Mouse (Mus musculus) heart, adult 8-10 months (tissue): ENCODE measurements around the gene Ak4. TPM values are rescaled to one million over a fixed set of nuclear protein-coding genes. Genes with fewer than 3 reads are reported as not detected.

Source experiments
- DNase-seq: peaks from one replicate; pipeline ENCODE4 v3.0.0; 2022; ENCODE audit warnings: low spot score
- total RNA-seq, 4 experiments: library from RNA; stranded (reverse); gene quantifications; 2 replicates each; pipeline ENCODE4 v1.2.4; 2022

The Ak4 gene
- total RNA-seq, 4 experiments from 2014 or later, result 28.8 to 57.2 (median 40.5) TPM

DNA sequence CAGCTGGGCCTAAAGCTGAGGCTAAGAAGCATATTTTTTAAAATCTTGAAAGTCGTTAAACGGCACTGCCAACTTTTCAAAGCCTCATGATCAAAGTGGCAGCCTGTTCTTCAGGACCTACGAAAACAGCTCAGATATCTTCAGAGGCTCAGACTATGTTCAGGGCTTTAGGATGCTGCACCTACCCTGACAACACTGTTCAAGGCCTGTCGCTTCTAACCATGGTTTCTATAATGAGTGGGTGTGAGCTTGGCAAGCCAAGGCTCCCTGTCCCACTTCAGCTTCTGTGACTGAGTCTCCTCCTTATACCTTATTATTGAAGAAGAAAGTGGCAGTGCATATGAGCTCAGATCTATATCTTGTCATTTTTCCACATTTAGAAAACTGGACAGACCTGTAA, 40.3 kb downstream of the Ak4 start:
- no peak for DNase-seq

DNA sequence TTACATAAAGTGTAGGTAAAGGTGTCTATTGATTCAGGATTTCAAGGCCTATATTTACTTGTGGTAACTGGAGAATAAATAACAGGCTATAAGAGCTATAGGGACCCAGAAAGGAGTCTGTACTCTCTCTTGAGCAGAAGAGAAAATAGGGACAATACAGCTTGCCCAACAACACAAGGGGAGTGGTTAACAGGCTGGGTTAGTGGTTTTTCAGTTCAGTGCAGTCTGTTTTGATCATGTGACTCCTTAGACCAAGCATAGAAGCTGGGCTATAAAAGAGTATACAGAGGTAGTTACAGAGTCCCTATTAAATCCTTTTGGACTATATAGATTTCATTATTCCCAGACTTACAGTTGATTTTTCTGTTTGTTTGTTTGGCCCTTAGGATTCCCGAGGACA, 41.0 kb downstream of the Ak4 start:
- no peak for DNase-seq

DNA sequence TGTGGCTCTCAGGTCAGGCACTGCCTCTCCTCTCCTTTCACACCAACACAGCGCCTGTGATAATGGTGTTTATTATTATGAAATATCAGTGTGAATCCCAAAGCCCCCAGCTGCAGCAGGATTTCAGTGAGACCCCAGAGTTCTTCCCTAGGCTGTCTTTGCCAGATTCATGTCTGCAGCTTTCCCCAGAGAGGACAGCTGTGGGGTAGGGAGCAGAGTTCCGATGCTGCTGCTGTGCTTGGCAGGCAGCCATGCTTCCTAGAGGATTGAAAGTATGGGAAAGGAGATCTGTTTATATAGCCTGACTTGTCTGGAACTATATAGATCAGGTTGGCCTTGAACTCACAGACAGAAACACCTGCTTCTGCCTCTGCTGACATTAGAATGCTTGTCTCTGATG, 43.0 kb downstream of the Ak4 start:
- no peak for DNase-seq

DNA sequence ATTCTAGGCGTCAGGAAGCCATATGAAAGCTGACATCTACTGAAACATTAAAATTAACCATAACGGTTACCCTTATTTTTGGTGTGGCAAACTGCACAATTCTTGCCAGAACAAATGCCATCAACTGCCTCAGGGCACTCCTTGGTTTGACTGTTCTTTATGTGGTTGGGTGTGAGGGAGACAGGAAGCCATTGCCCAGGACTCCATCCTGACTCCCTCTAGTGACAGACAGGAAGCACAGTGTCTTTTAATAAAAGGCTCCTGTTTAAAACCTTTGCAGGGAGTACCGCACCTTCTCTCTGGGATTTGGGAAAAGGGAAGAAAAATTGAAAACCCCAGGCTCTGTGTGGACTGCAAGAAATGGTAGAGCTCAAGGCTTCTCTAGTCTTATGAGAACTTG, 47.2 kb downstream of the Ak4 start:
- no peak for DNase-seq

DNA sequence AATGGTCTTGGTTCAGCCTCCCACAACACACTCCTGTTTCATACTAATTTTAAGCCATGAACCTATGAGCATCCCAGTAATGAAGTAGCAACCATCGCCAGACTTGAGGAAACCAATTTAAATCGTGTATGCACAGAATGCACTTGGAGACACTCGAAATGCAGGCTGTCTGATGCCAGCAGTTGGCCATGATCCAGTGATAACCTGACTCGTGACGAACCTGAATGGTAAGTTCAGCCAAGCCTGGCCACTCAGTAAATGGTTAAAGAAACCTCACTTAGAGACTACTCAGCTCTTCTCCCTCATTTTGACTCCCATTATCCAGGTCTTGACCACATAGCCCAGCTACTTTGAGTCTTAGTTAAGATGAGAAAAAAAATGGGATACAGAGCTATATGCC, 50.2 kb downstream of the Ak4 start:
- DNase-seq, result no peak

DNA sequence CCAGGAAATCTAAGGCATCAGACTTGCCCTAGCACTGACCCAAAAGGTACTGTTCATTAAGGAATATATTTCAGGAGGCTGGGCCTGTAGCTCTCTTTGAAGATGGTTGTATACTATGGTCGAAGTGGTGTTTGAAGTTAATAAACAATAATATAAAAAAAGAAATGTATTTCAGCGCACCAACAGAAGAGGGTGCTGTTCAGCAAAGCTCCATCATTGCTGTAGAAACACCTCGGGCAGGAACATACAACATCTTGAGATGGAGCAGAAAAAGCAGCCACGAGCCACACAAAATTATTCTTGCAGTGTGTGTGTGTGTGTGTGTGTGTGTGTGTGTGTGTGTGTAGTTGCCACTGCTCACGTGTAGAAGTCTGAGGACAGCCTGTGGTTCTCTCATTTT, 51.5 kb downstream of the Ak4 start:
- no peak for DNase-seq

DNA sequence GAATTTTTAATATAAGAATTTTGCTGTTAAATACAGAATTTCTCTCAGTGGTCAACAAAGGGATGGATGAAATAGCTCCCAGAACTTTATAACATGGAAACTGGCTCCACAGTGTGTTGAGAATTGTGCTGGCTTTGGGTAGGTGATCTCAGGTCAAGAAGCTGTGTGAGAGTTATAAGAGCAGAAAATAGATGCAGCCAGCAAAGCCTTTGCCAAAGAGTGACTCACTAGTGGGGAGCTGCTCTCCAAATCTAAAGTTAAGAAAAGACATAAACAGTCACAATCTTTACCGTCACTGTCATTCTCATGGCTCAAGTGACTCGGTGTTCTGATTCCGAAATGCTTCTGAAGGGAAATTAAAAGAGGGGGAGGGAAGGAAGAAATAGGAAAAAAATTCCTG, 53.7 kb downstream of the Ak4 start:
- DNase-seq, result peak; percentile 34

DNA sequence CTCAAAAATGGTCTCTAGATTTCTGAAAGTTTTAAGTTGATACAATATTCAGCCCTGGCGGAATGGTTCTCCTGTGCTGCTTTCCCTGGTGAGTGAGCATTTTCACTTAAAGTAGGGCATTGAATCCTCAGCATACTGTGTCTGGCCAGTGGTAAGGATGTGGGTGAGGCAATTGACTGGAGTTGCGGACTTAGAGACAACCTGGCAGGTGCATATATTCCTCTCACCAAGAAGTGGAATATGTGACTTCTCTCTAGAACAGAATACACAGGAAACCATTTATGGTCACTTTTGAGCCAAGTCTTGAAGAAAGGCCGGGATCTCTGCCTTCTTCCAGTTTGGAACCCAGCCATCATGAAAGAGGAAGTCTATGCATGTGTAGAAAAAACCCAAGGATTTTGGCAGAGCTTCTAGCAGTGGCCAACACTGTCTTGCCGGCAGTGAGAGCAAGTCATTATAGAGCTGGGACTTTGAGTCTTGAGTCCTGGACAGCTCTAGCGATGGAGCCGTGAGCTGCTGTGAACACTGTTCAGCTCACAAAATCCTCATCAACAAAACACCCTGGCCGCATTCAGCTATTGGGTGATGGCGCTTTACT, 71.3 kb downstream of the Ak4 start:
- peak; percentile 17 for DNase-seq

DNA sequence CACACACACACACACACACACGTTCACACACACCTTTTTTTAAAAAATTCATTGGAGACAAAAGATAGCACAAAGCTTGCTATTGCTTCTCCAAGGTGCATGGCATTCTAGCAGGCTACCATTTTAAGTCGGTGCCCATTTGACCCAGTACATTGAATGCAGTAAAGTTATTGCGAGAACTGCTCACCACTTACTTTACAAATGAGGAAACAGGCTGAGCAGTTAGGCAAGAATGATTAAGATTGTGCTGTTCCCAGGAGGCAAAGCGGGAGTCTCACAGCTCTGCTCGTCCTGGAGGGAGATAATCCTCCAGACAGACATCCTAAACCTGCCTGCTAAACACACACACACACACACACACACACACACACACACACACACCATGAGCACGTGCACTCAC, 72.6 kb downstream of the Ak4 start:
- DNase-seq, result no peak

DNA sequence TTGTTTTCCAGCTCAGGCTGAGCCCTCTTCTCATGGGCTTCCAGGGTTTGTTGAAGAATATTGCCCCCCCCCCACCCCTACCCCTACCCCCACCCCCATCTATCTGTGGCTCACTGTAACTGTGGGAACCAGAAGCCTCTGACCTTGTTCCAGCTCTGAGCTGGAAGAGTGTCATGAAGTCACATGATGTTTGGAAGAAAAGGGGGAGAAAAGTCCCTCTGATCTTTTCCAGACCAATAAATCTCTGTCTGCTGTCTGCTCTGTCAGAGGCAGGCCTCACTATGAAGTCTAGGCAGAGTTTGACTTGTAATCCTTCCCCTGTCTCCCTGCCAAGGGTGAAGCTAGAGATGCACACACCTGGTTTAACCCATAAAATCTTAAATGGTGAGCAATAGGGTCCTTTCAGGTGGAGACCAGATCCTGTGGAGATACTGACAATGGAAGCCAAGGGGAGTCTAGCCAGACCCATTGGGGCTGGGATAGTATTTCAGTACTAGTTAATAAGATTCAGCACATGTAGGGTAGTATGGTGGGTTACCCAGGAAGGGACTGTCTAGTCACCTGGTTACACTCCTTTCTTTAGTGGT, 74.6 kb downstream of the Ak4 start:
- DNase-seq, result no peak

DNA sequence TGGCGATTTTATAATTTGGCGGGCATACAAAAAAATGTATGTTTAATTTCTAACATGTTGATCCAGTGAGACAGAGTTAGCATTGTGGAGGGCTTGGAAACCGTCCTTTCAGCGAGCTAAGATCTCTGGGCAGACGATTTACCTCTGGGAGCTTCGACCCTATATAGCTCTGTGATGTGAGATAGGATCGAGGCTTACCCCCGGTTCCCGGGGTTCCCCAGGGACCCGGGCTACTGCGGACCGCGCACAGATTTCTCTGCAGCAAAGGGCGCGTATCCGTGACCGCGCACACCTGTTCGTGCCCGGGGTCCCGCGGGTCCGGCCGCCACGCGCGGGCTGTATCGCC, 77.1 kb downstream of the Ak4 start:
- no peak for DNase-seq

DNA sequence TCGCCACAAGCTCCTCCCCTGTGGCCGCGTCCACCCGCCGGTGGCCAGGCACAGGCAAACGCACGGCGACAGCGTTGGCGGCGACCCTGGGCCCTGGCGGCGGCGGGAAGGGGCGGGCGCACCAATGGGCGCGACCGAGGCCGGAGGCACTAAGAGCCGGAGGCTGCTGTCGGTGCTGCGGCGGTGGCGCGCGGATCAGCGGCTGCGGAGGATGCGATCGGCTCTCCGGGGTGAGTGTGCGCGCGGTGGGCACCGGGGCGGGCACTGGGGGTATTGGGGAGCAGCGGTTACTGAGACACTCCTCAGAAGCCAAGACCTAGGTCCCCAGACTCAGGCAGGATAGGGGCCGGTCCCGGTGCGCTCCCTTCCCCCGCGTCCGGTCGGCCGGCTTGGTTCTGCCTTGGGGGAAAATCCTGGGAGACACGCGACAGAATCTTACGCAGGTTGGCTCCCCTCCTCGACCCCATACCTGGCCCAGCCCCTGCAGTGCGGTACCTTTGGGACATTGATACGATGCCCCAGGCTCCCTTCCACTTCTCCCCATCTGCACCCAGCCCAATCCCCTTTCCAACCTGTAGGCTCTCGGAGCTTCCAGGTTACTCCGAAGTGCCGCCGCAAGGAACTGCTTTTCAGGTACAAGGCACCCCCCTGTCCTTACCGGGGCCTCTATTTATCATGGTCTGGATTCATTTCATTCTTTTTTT, 77.6 kb downstream of the Ak4 start, which contains the start of gene Dnajc6:
Dnajc6 (plus strand) TSS at position 115 of the 704 bp plus-strand sequence.
- DNase-seq, result no peak

DNA sequence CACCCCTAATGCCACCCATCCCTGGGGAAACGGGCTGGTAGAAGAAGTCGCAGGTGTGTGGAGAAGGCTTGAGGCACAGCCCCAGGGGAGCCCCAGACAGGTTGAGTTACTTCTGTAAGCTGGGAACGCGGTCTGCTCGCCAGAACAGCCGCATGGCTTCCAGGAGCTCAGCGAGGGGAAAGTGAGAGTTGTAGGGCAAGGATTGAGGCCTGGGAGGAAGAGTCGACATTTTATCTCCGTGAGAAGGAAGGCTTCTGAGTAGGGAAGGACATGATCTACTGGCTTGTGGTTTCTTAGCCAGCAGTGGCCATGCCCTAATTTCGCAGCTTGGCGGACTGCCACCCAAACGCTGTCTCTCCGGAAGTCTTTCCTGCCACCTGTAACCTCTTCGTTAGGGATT, 78.3 kb downstream of the Ak4 start:
- DNase-seq, result no peak

DNA sequence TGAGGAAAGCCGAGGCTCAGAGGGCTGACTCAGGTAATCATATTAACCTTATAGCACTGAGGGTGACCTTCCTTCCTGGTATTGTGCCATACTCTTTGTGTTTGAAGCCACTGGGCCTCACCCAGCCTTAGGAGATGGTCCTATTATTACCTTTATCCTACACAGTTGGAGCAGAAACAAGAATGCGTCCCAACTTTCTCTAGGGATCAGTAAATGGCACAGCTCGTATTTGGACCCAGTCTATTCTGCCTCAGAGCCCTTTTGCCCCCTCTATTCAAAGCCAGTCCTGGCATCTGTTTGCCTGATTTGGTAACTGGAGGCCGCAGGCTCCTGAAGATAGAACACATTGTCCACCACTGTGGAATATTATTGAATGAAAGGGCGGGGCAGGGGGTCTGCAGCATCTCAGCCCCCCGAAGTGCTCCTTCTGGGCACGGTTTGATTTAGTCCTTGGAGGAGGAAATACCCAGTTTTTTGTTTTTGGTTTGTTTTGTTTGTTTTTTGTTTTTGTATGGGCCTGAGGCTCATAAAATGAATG, 85.5 kb downstream of the Ak4 start:
- no peak for DNase-seq

DNA sequence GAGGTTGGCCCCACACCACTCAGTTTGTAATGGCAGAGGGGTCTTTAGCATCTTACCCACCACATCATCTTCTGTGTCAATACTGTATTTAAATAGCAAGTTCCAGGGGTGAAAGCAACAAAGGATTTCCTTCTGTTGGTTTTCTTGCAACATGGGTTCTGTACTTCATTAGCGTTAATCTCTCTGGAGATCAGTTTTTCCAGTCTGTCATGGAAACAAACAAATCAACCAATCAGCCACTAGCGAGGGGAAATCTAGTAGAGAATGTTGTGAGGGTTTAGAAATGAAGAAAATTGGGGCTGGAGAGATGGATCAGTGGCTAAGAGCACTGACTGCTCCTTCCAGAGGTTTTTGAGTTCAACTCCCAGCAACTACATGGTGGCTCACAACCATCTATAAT, 86.9 kb downstream of the Ak4 start:
- no peak for DNase-seq

DNA sequence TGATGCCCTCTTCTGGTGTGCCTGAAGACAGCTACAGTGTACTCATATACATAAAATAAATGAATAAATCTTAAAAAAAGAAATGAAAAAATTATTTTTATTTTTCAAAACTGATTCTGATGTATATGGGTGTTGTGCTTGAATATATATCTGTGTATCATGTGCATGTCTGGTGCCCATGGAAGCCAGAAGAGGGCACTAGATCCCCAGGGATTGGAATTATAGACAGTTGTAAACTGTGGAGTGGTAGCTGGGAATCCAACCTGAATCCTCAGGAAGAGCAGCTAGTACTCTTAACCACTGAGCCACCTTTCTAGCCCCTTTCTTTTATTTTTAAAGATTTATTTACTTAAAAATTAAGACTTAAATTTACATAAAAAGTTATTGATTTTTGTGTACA, 87.3 kb downstream of the Ak4 start:
- no peak for DNase-seq

DNA sequence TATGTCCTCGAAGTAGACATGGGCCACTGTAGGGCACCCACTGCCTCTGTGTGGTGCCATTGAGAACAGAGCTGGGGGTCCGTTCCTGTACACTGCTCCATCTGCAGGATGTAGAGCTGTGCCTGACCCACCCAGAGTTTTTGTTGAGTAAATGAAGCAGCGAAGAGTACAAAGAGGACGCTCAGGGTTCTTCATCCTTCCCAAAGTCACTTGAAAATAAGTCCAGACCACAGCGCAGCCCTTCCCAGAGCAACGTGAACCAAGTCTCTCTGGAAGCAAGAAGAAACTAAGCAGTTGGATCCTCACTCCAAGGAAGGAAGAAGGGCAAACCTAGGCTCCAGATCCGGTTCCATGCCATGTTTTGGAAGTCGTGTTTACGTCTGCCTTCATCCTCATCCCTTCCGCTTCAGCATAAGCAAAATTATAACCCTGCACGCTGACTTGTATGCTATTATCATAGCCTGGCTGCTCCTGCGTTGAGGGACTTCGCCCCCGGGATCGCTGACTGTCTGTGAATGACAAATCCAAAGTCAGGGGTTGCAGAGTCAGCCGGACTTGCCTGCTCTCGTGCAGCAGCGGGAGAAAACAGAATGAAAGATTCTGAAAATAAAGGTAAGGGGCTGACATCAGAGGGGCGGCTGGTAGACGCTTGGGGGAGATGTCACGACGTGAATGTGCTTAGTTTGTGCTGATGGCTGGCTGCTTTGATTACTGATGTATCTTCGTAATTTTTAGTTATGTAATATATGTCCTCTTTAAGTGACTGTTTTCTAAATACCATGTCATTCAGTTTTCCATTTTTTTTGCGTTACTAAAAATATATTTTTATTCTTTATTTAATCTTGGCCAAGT, 88.7 kb downstream of the Ak4 start:
- DNase-seq, result peak; percentile 15

DNA sequence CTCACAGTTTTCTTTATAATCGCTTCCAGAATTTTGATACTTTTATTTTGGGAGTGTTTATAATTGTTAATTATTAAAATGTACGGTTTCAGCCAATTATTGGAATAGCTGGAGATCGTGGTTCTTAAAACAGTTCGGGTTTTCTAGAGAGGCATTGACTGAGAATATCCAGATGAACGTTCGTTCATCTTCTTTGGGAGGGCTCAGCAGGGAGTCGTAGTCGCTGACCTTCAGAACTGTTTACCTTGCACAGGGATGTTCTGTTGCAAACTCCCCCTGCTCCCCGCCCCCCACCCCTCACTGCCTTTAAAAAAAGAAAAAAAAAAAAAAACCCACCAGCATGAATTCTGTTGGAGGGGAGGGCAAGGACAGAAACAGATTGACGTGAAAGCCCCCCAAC, 89.4 kb downstream of the Ak4 start:
- no peak for DNase-seq

DNA sequence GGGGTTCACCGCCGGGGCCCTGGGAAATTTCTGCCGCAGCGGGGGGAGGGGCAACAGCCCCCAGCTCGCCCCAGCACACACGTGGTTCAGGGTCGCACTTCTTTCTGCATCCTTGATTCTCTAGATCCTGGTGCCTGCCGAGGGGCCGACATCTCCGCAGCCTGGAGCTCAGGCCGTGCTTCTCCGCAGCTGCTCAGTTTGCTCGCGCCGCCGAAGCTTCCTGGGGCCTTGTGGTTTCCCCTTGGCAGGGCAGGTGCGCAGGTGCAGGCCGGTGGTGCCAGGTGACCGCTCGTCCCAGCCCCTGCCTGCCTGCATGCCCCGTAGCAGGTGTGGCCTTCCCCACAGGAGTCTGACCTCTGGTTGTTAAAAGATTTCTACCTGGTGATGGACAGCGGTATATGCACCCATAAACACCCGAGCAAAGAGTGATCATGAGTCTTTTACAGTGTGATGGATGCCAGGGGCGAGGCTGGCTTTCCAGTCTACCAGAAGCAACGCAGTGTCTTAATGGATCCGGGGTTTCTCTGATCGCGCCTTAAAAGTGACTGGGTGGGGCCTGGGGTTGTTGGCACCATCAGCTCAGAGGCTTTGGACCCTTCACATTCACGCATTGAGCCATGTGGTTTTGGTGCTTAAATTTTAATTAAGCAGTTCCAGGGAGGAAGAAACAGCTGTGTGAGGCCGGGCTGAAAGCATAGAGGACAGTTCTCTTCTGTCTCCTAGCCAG, 89.9 kb downstream of the Ak4 start:
- DNase-seq, result no peak

DNA sequence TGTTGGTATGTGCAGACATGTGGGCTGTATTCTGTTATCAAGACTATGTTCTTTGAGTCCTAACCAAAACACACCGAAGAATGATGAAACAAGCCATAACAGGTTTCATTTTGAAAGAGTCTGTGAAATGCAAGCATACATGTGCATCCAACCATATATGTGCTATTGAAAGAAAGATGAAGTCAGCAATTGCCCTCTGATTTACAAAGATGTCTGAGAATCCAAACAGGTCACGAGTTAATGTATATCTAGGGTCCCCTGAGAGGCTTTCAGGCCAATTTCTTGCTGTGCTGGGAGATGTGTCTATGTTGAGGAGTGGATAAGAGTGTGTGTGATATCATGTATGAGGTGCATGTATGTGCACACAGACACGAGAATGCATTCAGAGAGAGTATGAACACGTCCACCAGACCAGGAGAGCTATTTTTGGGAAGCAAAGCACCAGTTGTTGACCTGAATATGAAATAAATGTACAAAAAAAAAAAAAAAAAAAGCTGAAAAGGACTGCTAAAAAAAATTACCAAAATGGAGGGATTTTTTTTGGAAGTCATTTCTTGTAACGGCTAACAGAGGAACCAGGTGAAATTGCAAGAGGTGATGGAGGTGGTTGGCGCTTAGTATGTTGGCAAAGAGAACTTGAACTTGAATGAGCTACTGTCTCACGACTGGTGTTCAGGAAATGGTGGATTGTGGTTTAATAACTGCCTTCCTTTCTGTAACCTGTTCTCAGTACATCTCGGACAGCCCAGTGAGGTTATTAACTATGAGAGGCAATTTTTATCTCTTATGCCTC, 91.2 kb downstream of the Ak4 start:
- no peak for DNase-seq

DNA sequence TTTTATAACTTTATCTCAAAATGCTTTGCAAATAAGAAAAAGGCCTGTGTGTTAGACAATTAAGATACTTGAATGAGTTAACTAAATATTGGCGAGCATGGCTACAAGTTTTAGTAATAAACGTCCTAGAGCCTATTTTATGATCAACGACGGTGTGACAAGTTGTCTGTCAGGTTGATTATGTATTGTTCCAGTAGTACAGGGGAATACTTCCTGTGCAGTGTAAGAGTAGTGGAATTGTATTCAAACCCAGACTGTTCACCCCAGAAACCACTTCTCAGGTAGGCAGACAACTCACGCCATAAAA, 91.8 kb downstream of the Ak4 start:
- no peak for DNase-seq
